Mouse (Mus musculus): Measurements from ENCODE around the gene Stx4a.

GRCm38 (mm10) chr7:127886551-127886950 lies 62.5 kb downstream of the Stx4a start:
- no peak for TF ChIP-seq POLR2A (IDR thresholded peaks at IDR 0.05; ENCODE audit: control insufficient read depth, low read depth, low read length)
- TF ChIP-seq CTCF (IDR thresholded peaks at IDR 0.05; ENCODE audit: control insufficient read depth, insufficient read depth, insufficient replicate concordance, low read depth, low read length) = no peak
